Mouse (Mus musculus) embryo, embryonic 9.5 days (tissue): ENCODE data around the gene Nme4.
A peak's percentile ranks its signal among the peaks of the same experiment; 100 is the strongest.
"Not testable (repeated sequence)": the region's sequence is repeated elsewhere in the genome, so short reads cannot be mapped to it uniquely, and the experiment has no call there.

Experiments
- DNase-seq: peaks from one replicate; pipeline ENCODE4 v3.0.0-alpha.2; 2017; ENCODE audit errors: extremely low spot score

The Nme4 gene

GRCm38 (mm10) chr17:26095121-26095740 is at the start of gene Nme4:
Gene Nme4 (minus strand): TSS chr17:26095602.
- DNase-seq, result peak; percentile 83

- DNase-seq, result no peak
Measured at GRCm38 (mm10) chr17:26143386-26143785, 48.0 kb upstream of the Nme4 start.

GRCm38 (mm10) chr17:26142796-26143195 is 47.4 kb upstream of the Nme4 start:
- DNase-seq, result no peak

GRCm38 (mm10) chr17:26138901-26139381 is 43.5 kb upstream of the Nme4 start:
- DNase-seq, result peak; percentile 54

- DNase-seq, result peak; percentile 99
Measured at GRCm38 (mm10) chr17:26138239-26138836, 42.9 kb upstream of the Nme4 start, which contains the start of gene Axin1. Gene Axin1 (plus strand): TSS chr17:26138688.

- DNase-seq, result no peak
Measured at GRCm38 (mm10) chr17:26137751-26138130, 42.3 kb upstream of the Nme4 start.

GRCm38 (mm10) chr17:26137106-26137750 is 41.8 kb upstream of the Nme4 start:
- DNase-seq, result no peak

GRCm38 (mm10) chr17:26131856-26132853 is 36.8 kb upstream of the Nme4 start:
- no peak for DNase-seq

GRCm38 (mm10) chr17:26131062-26131732 is 35.8 kb upstream of the Nme4 start:
- DNase-seq, result no peak

GRCm38 (mm10) chr17:26125226-26125625 is 29.8 kb upstream of the Nme4 start:
- no peak for DNase-seq

GRCm38 (mm10) chr17:26124560-26124959 is 29.2 kb upstream of the Nme4 start:
- DNase-seq, result no peak

GRCm38 (mm10) chr17:26123267-26123684 is 27.9 kb upstream of the Nme4 start, which contains the start of gene Mrpl28:
Gene Mrpl28 (plus strand): TSS chr17:26123500.
- peak; percentile 92 for DNase-seq

GRCm38 (mm10) chr17:26122431-26123140 is 27.2 kb upstream of the Nme4 start:
- no peak for DNase-seq

GRCm38 (mm10) chr17:26119766-26120710 is 24.6 kb upstream of the Nme4 start:
- peak; percentile 54 for DNase-seq

- DNase-seq, result no peak
Measured at GRCm38 (mm10) chr17:26116503-26117258, 21.3 kb upstream of the Nme4 start.

GRCm38 (mm10) chr17:26115956-26116487 is 20.6 kb upstream of the Nme4 start:
- no peak for DNase-seq

GRCm38 (mm10) chr17:26115205-26115898 is 19.9 kb upstream of the Nme4 start:
- no peak for DNase-seq

- not testable (repeated sequence) for DNase-seq
Measured at GRCm38 (mm10) chr17:26114461-26114860, 19.1 kb upstream of the Nme4 start.
